Comparison of ENCODE assay signal across 11 mouse cellular contexts in genomic region chr1:193988970-193989904, GRCm38 (mm10).
DNase-seq lines count a peak whose midpoint lies in the region; ATAC-seq and TF ChIP-seq lines count a peak whose summit lies in the region.
"Had no signal": no experiment of that assay in that cellular context is flagged by ENCODE, and none has a peak within 500 bp of the region (broad histone marks: within the 10 kb centered on the region; RNA-seq: fewer than 3 reads in every experiment).

No protein-coding gene starts in this region.

- 17% methylated on average over 17 of the region's 17 CpGs for WGBS in kidney, postnatal 0 days
- 14% methylated on average over 17 of the region's 17 CpGs for WGBS in forebrain, embryonic 15.5 days
- 9% methylated on average over 17 of the region's 17 CpGs for WGBS in neural tube, embryonic 12.5 days

- H3K4me2 ChIP-seq in kidney, postnatal 0 days (ENCODE audit: low read length): no peak overlapping the region; the same call in 1 of the 2 replicates
- H3K4me2 ChIP-seq in forebrain, embryonic 15.5 days (replicated peaks): peak overlapping the region; percentile 23
- peak overlapping the region; percentile 48 for H3K4me2 ChIP-seq in neural tube, embryonic 12.5 days (replicated peaks)
- H3K4me2 ChIP-seq: heart, embryonic 15.5 days; liver, embryonic 12.5 days had no signal

- DNase-seq in kidney, postnatal 0 days (ENCODE audit: low spot score): peak; percentile 34
- DNase-seq in kidney, postnatal 25 days: no peak
- peak; percentile 3 for DNase-seq in lung, postnatal 14 days
- DNase-seq in MN1 (ENCODE audit: low spot score): no peak
- DNase-seq in layer of hippocampus, adult 18-20 months (ENCODE audit: low spot score in 2 of 2): no peak
- DNase-seq: thymus, adult 2 months had no signal

- no peak for ATAC-seq in kidney, postnatal 0 days (replicated peaks; ENCODE audit: low FRiP score, low read depth)
- peak; percentile 73 for ATAC-seq in forebrain, embryonic 15.5 days (replicated peaks)
- peak; percentile 79 for ATAC-seq in neural tube, embryonic 12.5 days (ENCODE audit: low FRiP score, low read depth)
- no peak for ATAC-seq in megakaryocyte progenitor cell, adult 5-6 weeks (replicated peaks; ENCODE audit: poor library complexity)
- ATAC-seq: liver, embryonic 12.5 days had no signal

- no peaks in the 10 kb centered on the region for H3K36me3 ChIP-seq in kidney, postnatal 0 days (ENCODE audit: insufficient read depth, low read length)
- H3K36me3 ChIP-seq in forebrain, embryonic 15.5 days: no peaks in the 10 kb centered on the region
- no peaks in the 10 kb centered on the region for H3K36me3 ChIP-seq in neural tube, embryonic 12.5 days
- H3K36me3 ChIP-seq: heart, embryonic 15.5 days; liver, embryonic 12.5 days had no signal

- no peak overlapping the region for H3K9ac ChIP-seq in kidney, postnatal 0 days (ENCODE audit: low read depth, low read length)
- H3K9ac ChIP-seq in forebrain, embryonic 15.5 days (replicated peaks): peak overlapping the region; percentile 5; the same call in 1 of the 2 replicates
- H3K9ac ChIP-seq in neural tube, embryonic 12.5 days: no peak overlapping the region
- H3K9ac ChIP-seq: heart, embryonic 15.5 days; liver, embryonic 12.5 days had no signal

- no peak overlapping the region for H3K4me3 ChIP-seq in kidney, postnatal 0 days (replicated peaks; ENCODE audit: low read depth, low read length)
- H3K4me3 ChIP-seq in forebrain, embryonic 15.5 days: no peak overlapping the region
- no peak overlapping the region for H3K4me3 ChIP-seq in neural tube, embryonic 12.5 days
- H3K4me3 ChIP-seq: heart, embryonic 15.5 days; liver, embryonic 12.5 days had no signal

- no peaks in the 10 kb centered on the region for H3K27me3 ChIP-seq in kidney, postnatal 0 days (ENCODE audit: insufficient read depth, low read length)
- no peaks in the 10 kb centered on the region for H3K27me3 ChIP-seq in forebrain, embryonic 15.5 days
- no peaks in the 10 kb centered on the region for H3K27me3 ChIP-seq in neural tube, embryonic 12.5 days (replicated peaks)
- H3K27me3 ChIP-seq: heart, embryonic 15.5 days; liver, embryonic 12.5 days had no signal

- no peaks in the 10 kb centered on the region for H3K4me1 ChIP-seq in kidney, postnatal 0 days (replicated peaks; ENCODE audit: insufficient read depth, low read length)
- peaks cover 18% of the 10 kb centered on the region for H3K4me1 ChIP-seq in forebrain, embryonic 15.5 days
- peaks cover 13% of the 10 kb centered on the region for H3K4me1 ChIP-seq in neural tube, embryonic 12.5 days
- H3K4me1 ChIP-seq: heart, embryonic 15.5 days; liver, embryonic 12.5 days had no signal

- no peaks in the 10 kb centered on the region for H3K9me3 ChIP-seq in kidney, postnatal 0 days (replicated peaks; ENCODE audit: low read length)
- no peaks in the 10 kb centered on the region for H3K9me3 ChIP-seq in forebrain, embryonic 15.5 days
- no peaks in the 10 kb centered on the region for H3K9me3 ChIP-seq in neural tube, embryonic 12.5 days
- H3K9me3 ChIP-seq: heart, embryonic 15.5 days; liver, embryonic 12.5 days had no signal

- TF ChIP-seq CTCF in kidney, postnatal 0 days (IDR thresholded peaks at IDR 0.05; ENCODE audit: low read depth): no peak

- H3K27ac ChIP-seq in kidney, postnatal 0 days: no peak overlapping the region
- H3K27ac ChIP-seq in forebrain, embryonic 15.5 days (replicated peaks): peak overlapping the region; percentile 83
- peak overlapping the region; percentile 32; the same call in 1 of the 2 replicates for H3K27ac ChIP-seq in neural tube, embryonic 12.5 days
- H3K27ac ChIP-seq: heart, embryonic 15.5 days; liver, embryonic 12.5 days had no signal

Comparison
In these comparisons a context has a peak if more than half of its experiments do, and no peak if none do; other contexts are left out.
1. DNase-seq: peak in kidney, postnatal 0 days (single experiment) and lung, postnatal 14 days (single experiment); none in kidney, postnatal 25 days (0 of 2), MN1 (single experiment) and layer of hippocampus, adult 18-20 months (0 of 2).
2. ATAC-seq: peak in forebrain, embryonic 15.5 days (single experiment) and neural tube, embryonic 12.5 days (single experiment); none in kidney, postnatal 0 days (single experiment) and megakaryocyte progenitor cell, adult 5-6 weeks (single experiment).